Mouse (Mus musculus): ENCODE results near the gene Dnajb3. TPM values are rescaled to one million over a fixed set of nuclear protein-coding genes. Genes with fewer than 3 reads are reported as not detected.

Gene Dnajb3
- polyA plus RNA-seq, 1 experiment from 2014 or later, result 11.1 TPM

DNA sequence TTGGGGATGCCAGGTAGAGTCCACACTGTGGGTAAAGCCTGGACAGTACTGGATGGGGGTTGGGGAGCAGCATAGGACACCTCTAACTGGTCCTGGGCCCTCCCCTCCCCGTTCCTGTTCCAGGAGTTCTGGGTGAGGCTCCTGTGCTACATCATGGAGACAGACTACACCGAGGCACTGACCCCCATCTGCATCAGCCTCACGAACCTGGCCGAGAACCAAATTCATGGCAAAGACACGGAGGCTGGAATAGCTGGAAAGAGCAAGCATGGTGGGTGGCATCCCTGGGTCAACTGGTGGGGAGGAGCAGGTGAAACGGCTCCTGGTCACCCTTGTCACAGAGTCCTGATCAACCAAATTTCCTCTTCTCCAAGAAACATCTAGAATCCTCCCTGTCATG, 33.2 kb upstream of the Dnajb3 start:
- Histone ChIP-seq H3K4me1 (no peaks in the 10 kb centered on the region), H3K27me3 (ENCODE audit: low read depth, poor library complexity, severe bottlenecking) (no peaks in the 10 kb centered on the region), H3K27ac (replicated peaks) (no peak overlapping the region), H3K9me3 (replicated peaks) (peaks cover 98% of the 10 kb centered on the region), H3K36me3 (no peaks in the 10 kb centered on the region), H3K4me3 (no peak overlapping the region)
- DNase-seq (ENCODE audit: low spot score), result no peak
- WGBS, result 82% methylated on average over 6 of the region's 6 CpGs

DNA sequence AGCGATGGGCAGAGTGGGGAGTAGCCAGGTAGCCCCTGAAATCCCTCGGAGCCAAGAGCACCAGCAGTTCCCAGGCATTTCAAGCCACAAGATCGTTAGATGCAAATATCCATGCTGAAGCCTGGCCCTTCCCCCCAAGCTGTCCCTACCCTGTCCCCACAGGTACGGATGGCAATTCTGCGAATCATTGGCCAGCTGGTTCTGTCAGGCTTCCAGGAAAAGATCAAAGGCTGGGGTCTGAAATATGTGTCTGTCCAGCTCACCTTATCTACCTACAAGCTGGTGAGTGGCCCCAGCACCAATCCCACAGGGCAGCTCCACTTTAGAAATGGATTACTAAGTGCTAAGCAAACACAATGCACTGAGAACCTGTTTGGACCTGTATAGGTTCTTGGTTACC, 31.7 kb upstream of the Dnajb3 start:
- no peak for DNase-seq (ENCODE audit: low spot score)
- Histone ChIP-seq H3K4me1 (no peaks in the 10 kb centered on the region), H3K27me3 (ENCODE audit: low read depth, poor library complexity, severe bottlenecking) (no peaks in the 10 kb centered on the region), H3K9me3 (replicated peaks) (peaks cover 98% of the 10 kb centered on the region), H3K27ac (replicated peaks) (no peak overlapping the region), H3K4me3 (no peak overlapping the region), H3K36me3 (no peaks in the 10 kb centered on the region)
- 83% methylated on average over 5 of the region's 5 CpGs for WGBS

GRCm38 (mm10) chr1:88235894-88236415, 30.4 kb upstream of the Dnajb3 start:
- no peaks in the 10 kb centered on the region for H3K4me1 ChIP-seq
- H3K27ac ChIP-seq (replicated peaks), result no peak overlapping the region
- DNase-seq (ENCODE audit: low spot score), result no peak
- H3K9me3 ChIP-seq (replicated peaks), result peaks cover 98% of the 10 kb centered on the region
- H3K4me3 ChIP-seq, result no peak overlapping the region
- WGBS, result 69% methylated on average over 4 of the region's 4 CpGs
- no peaks in the 10 kb centered on the region for H3K27me3 ChIP-seq (ENCODE audit: low read depth, poor library complexity, severe bottlenecking)
- H3K36me3 ChIP-seq, result no peaks in the 10 kb centered on the region

- Histone ChIP-seq H3K4me3 (no peak overlapping the region), H3K4me1 (no peaks in the 10 kb centered on the region), H3K27ac (replicated peaks) (no peak overlapping the region), H3K36me3 (no peaks in the 10 kb centered on the region), H3K27me3 (ENCODE audit: low read depth, poor library complexity, severe bottlenecking) (no peaks in the 10 kb centered on the region), H3K9me3 (replicated peaks) (peaks cover 98% of the 10 kb centered on the region)
- WGBS, result 65% methylated on average over 11 of the region's 11 CpGs
- DNase-seq (ENCODE audit: low spot score), result no peak
Observed at GRCm38 (mm10) chr1:88235046-88235893, 29.7 kb upstream of the Dnajb3 start.

GRCm38 (mm10) chr1:88234646-88235045, 29.1 kb upstream of the Dnajb3 start:
- Histone ChIP-seq H3K4me1 (no peaks in the 10 kb centered on the region), H3K36me3 (no peaks in the 10 kb centered on the region), H3K4me3 (no peak overlapping the region), H3K27me3 (ENCODE audit: low read depth, poor library complexity, severe bottlenecking) (no peaks in the 10 kb centered on the region), H3K27ac (replicated peaks) (no peak overlapping the region), H3K9me3 (replicated peaks) (peaks cover 98% of the 10 kb centered on the region)
- 47% methylated on average over 5 of the region's 5 CpGs for WGBS
- no peak for DNase-seq (ENCODE audit: low spot score)

- Histone ChIP-seq H3K4me3 (no peak overlapping the region), H3K9me3 (replicated peaks) (peaks cover 98% of the 10 kb centered on the region), H3K4me1 (no peaks in the 10 kb centered on the region), H3K27ac (replicated peaks) (no peak overlapping the region), H3K36me3 (no peaks in the 10 kb centered on the region), H3K27me3 (ENCODE audit: low read depth, poor library complexity, severe bottlenecking) (no peaks in the 10 kb centered on the region)
- no peak for DNase-seq (ENCODE audit: low spot score)
- WGBS, result 65% methylated on average over 4 of the region's 4 CpGs
Observed at GRCm38 (mm10) chr1:88234248-88234610, 28.6 kb upstream of the Dnajb3 start.

GRCm38 (mm10) chr1:88233421-88234247, 28.1 kb upstream of the Dnajb3 start:
- no peaks in the 10 kb centered on the region for H3K27me3 ChIP-seq (ENCODE audit: low read depth, poor library complexity, severe bottlenecking)
- H3K27ac ChIP-seq (replicated peaks), result no peak overlapping the region
- no peaks in the 10 kb centered on the region for H3K36me3 ChIP-seq
- WGBS, result 69% methylated on average over 14 of the region's 14 CpGs
- DNase-seq (ENCODE audit: low spot score), result no peak
- no peak overlapping the region for H3K4me3 ChIP-seq
- H3K4me1 ChIP-seq, result no peaks in the 10 kb centered on the region
- H3K9me3 ChIP-seq (replicated peaks), result peaks cover 98% of the 10 kb centered on the region

GRCm38 (mm10) chr1:88232664-88233380, 27.2 kb upstream of the Dnajb3 start:
- WGBS, result 54% methylated on average over 3 of the region's 3 CpGs
- Histone ChIP-seq H3K27me3 (ENCODE audit: low read depth, poor library complexity, severe bottlenecking) (no peaks in the 10 kb centered on the region), H3K27ac (replicated peaks) (no peak overlapping the region), H3K4me3 (no peak overlapping the region), H3K36me3 (no peaks in the 10 kb centered on the region), H3K9me3 (replicated peaks) (peaks cover 98% of the 10 kb centered on the region), H3K4me1 (no peaks in the 10 kb centered on the region)
- DNase-seq (ENCODE audit: low spot score), result no peak

- no peak for DNase-seq (ENCODE audit: low spot score)
- WGBS, result 72% methylated on average over 7 of the region's 7 CpGs
- no peaks in the 10 kb centered on the region for H3K4me1 ChIP-seq
- no peak overlapping the region for H3K4me3 ChIP-seq
- H3K27ac ChIP-seq (replicated peaks), result no peak overlapping the region
- peaks cover 98% of the 10 kb centered on the region for H3K9me3 ChIP-seq (replicated peaks)
- no peaks in the 10 kb centered on the region for H3K27me3 ChIP-seq (ENCODE audit: low read depth, poor library complexity, severe bottlenecking)
- H3K36me3 ChIP-seq, result no peaks in the 10 kb centered on the region
Observed at GRCm38 (mm10) chr1:88231803-88232499, 26.4 kb upstream of the Dnajb3 start.

DNA sequence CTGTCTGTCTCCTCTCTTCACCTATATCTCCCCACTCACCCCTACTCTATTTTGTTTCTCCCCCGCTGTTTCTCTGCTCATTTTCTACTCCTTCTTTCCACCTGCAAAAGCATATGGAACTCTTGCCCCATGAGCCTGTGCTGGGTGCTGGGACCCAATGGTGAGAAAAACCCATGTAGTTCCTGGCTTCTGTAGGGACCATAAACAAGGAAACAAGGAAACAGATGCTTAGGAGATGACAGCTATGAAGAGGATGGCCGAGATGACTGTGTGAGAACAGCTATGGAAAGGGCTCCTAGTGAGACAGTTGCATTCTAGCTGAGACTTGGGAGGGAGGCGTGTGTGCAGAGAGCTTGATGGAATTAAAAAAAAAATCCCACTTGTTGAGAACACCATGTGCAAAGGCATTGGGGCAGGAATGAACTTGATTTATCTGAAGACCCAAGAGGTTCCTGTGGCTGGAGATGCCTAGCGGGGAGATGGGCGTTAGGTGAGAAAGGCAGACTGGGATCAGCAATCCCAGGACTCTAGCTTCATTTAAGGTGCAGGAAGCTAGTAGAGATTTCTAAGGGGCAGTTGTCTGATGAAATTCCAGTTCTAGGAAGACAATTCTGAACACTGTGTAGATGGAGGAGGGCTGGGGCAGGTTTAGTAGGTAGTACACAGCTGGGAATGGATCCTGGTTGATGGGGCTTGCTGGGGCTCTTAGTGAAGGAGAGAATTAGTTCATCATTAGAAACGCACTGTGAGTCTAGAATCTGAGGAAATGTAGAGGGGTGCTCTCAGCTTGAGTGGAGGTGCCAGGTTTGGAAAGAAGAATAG, 25.6 kb upstream of the Dnajb3 start:
- DNase-seq (ENCODE audit: low spot score), result no peak
- Histone ChIP-seq H3K4me1 (no peaks in the 10 kb centered on the region), H3K27ac (replicated peaks) (no peak overlapping the region), H3K9me3 (replicated peaks) (peaks cover 100% of the 10 kb centered on the region), H3K27me3 (ENCODE audit: low read depth, poor library complexity, severe bottlenecking) (no peaks in the 10 kb centered on the region), H3K4me3 (no peak overlapping the region), H3K36me3 (no peaks in the 10 kb centered on the region)
- 77% methylated on average over 6 of the region's 6 CpGs for WGBS

- WGBS, result 73% methylated on average over 7 of the region's 7 CpGs
- Histone ChIP-seq H3K27me3 (ENCODE audit: low read depth, poor library complexity, severe bottlenecking) (no peaks in the 10 kb centered on the region), H3K4me3 (no peak overlapping the region), H3K36me3 (no peaks in the 10 kb centered on the region), H3K27ac (replicated peaks) (no peak overlapping the region), H3K4me1 (no peaks in the 10 kb centered on the region), H3K9me3 (replicated peaks) (peaks cover 100% of the 10 kb centered on the region)
- no peak for DNase-seq (ENCODE audit: low spot score)
Observed at GRCm38 (mm10) chr1:88230421-88230820, 24.8 kb upstream of the Dnajb3 start.

All from midbrain, embryonic 10.5 days (tissue).